Mouse (Mus musculus) CH12.LX (cell line): Measurements from ENCODE around the gene Tekt5. TPM values are rescaled to one million over a fixed set of nuclear protein-coding genes. Genes with fewer than 3 reads are reported as not detected.

Experiments used
- DNase-seq: peaks from one replicate; pipeline ENCODE4 v3.0.0-alpha.2; 2013; ENCODE audit errors: extremely low read depth
- H3K27ac ChIP-seq: 2 replicates; pipeline ENCODE4 v1.5.1; 2012; ENCODE audit warnings: low read depth, mild to moderate bottlenecking, control low read depth, moderate library complexity; ENCODE audit not compliant: insufficient read depth
- H3K27me3 ChIP-seq: replicated peaks from 2 replicates; pipeline ENCODE3; 2012; ENCODE audit warnings: inconsistent platforms
- H3K36me3 ChIP-seq, 2 experiments: replicated peaks in 1 of 2; 2 replicates each; pipeline versions ENCODE3 to v1.6.1; 2012; ENCODE audit warnings: inconsistent platforms in 1 of 2, low read length in 1 of 2, mild to moderate bottlenecking in 1 of 2, mixed read lengths in 1 of 2, moderate library complexity in 1 of 2; ENCODE audit not compliant: control insufficient read depth in 1 of 2, insufficient read depth in 1 of 2
- H3K4me1 ChIP-seq, 2 experiments: 2 replicates each; pipeline ENCODE4 v1.6.1; 2012; ENCODE audit warnings: inconsistent platforms in 1 of 2, moderate library complexity in 1 of 2; ENCODE audit not compliant: insufficient read depth in 2 of 2, control insufficient read depth in 1 of 2
- H3K4me2 ChIP-seq: 2 replicates; pipeline ENCODE4 v1.6.1; 2012; ENCODE audit warnings: low read depth, mild to moderate bottlenecking, control low read depth; ENCODE audit not compliant: poor library complexity, insufficient read depth, severe bottlenecking
- H3K4me3 ChIP-seq, 3 experiments: fragments of 150-350 bp in 1 of 3; sonication (generic) in 1 of 3; replicated peaks in 1 of 3; 2 replicates each; pipeline versions ENCODE3 to v1.5.1; 2011 to 2012; ENCODE audit warnings: low read depth in 2 of 3, low read length in 2 of 3, mild to moderate bottlenecking in 2 of 3, moderate library complexity in 2 of 3, control low read depth in 1 of 3, improper control_type of control experiment in 1 of 3, inconsistent platforms in 1 of 3, mixed read lengths in 1 of 3; ENCODE audit not compliant: poor library complexity in 1 of 3
- H3K79me2 ChIP-seq: replicated peaks from 2 replicates; pipeline ENCODE4 v1.6.1; 2012; ENCODE audit warnings: mild to moderate bottlenecking, moderate library complexity; ENCODE audit not compliant: control insufficient read depth, poor library complexity, insufficient read depth, severe bottlenecking; ENCODE audit errors: extremely low read depth
- H3K9ac ChIP-seq: 2 replicates; pipeline ENCODE4 v1.6.1; 2012; ENCODE audit warnings: low read depth, mild to moderate bottlenecking, control low read depth, moderate library complexity; ENCODE audit not compliant: insufficient read depth
- H3K9me3 ChIP-seq: replicated peaks from 2 replicates; pipeline ENCODE3; 2012; ENCODE audit warnings: low read length, inconsistent platforms, mixed read lengths
- CHD1 ChIP-seq: IDR thresholded peaks from 2 replicates; pipeline ENCODE4 v1.6.1; 2012; ENCODE audit warnings: low read depth, low read length, improper control_type of control experiment, inconsistent platforms
- CHD2 ChIP-seq: IDR thresholded peaks from 2 replicates; pipeline ENCODE4 v1.6.1; 2011; ENCODE audit warnings: low read length, improper control_type of control experiment
- CTCF ChIP-seq, 2 experiments: IDR thresholded peaks in 1 of 2; conservative IDR thresholded peaks in 1 of 2; 2 replicates each; pipeline ENCODE4 v1.5.1; 2011 to 2012; ENCODE audit warnings: low read depth in 2 of 2, low read length in 2 of 2, improper control_type of control experiment in 1 of 2, inconsistent platforms in 1 of 2, mild to moderate bottlenecking in 1 of 2, moderate library complexity in 1 of 2
- E2F4 ChIP-seq: IDR thresholded peaks from 2 replicates; pipeline ENCODE4 v1.6.1; 2011; ENCODE audit warnings: low read depth, low read length, improper control_type of control experiment; ENCODE audit not compliant: insufficient replicate concordance
- ELF1 ChIP-seq: IDR thresholded peaks from 2 replicates; pipeline ENCODE4 v1.6.1; 2014; ENCODE audit warnings: low read depth, mild to moderate bottlenecking, inconsistent platforms, low read length, improper control_type of control experiment
- ETS1 ChIP-seq: conservative IDR thresholded peaks from 2 replicates; pipeline ENCODE4 v1.6.1; 2012; ENCODE audit warnings: low read depth, mild to moderate bottlenecking, inconsistent platforms, low read length, improper control_type of control experiment, moderate library complexity
- GABPA ChIP-seq: IDR thresholded peaks from 2 replicates; pipeline ENCODE4 v1.6.1; 2012; ENCODE audit warnings: low read depth, low read length, improper control_type of control experiment, inconsistent platforms; ENCODE audit not compliant: insufficient replicate concordance
- HCFC1 ChIP-seq: IDR thresholded peaks from 2 replicates; pipeline ENCODE4 v1.6.1; 2012; ENCODE audit warnings: low read depth, mild to moderate bottlenecking, inconsistent platforms, low read length, improper control_type of control experiment
- IRF4 ChIP-seq: IDR thresholded peaks from 2 replicates; pipeline ENCODE4 v1.6.1; 2014; ENCODE audit warnings: low read depth, mild to moderate bottlenecking, inconsistent platforms, low read length, improper control_type of control experiment
- JUN ChIP-seq: IDR thresholded peaks from 2 replicates; pipeline ENCODE4 v1.6.1; 2011; ENCODE audit warnings: low read depth, mild to moderate bottlenecking, low read length, improper control_type of control experiment, moderate library complexity; ENCODE audit not compliant: insufficient read depth
- JUND ChIP-seq: conservative IDR thresholded peaks from 2 replicates; pipeline ENCODE4 v1.6.1; 2011; ENCODE audit warnings: low read depth, low read length, improper control_type of control experiment
- KAT2A ChIP-seq: IDR thresholded peaks from 2 replicates; pipeline ENCODE4 v1.6.1; 2012; ENCODE audit warnings: low read length, improper control_type of control experiment, inconsistent platforms; ENCODE audit not compliant: insufficient replicate concordance
- MAFK ChIP-seq: IDR thresholded peaks from 2 replicates; pipeline ENCODE4 v1.6.1; 2011; ENCODE audit warnings: low read length, improper control_type of control experiment; ENCODE audit not compliant: insufficient replicate concordance
- MAX ChIP-seq: IDR thresholded peaks from 2 replicates; pipeline ENCODE4 v1.6.1; 2011; ENCODE audit warnings: low read length, improper control_type of control experiment
- MAZ ChIP-seq: IDR thresholded peaks from 2 replicates; pipeline ENCODE4 v1.6.1; 2012; ENCODE audit warnings: low read depth, mild to moderate bottlenecking, inconsistent platforms, low read length, improper control_type of control experiment, moderate library complexity
- MEF2A ChIP-seq: IDR thresholded peaks from 2 replicates; pipeline ENCODE4 v1.6.1; 2014; ENCODE audit warnings: low read depth, mild to moderate bottlenecking, inconsistent platforms, low read length, improper control_type of control experiment, borderline replicate concordance
- MXI1 ChIP-seq: IDR thresholded peaks from 2 replicates; pipeline ENCODE4 v1.6.1; 2011; ENCODE audit warnings: mild to moderate bottlenecking, low read depth, low read length, improper control_type of control experiment
- MYC ChIP-seq: IDR thresholded peaks from 2 replicates; pipeline ENCODE4 v1.6.1; 2011; ENCODE audit warnings: low read depth, mild to moderate bottlenecking, improper control_type of control experiment, low read length
- NRF1 ChIP-seq: IDR thresholded peaks from 2 replicates; pipeline ENCODE4 v1.6.1; 2014; ENCODE audit warnings: low read depth, mild to moderate bottlenecking, inconsistent platforms, low read length, improper control_type of control experiment, moderate library complexity
- PAX5 ChIP-seq: IDR thresholded peaks from 2 replicates; pipeline ENCODE4 v1.6.1; 2012; ENCODE audit warnings: low read length, inconsistent platforms, mixed read lengths
- POLR2A ChIP-seq: IDR thresholded peaks from 2 replicates; pipeline ENCODE4 v1.6.1; 2011; ENCODE audit warnings: low read depth, mild to moderate bottlenecking, improper control_type of control experiment, low read length
- POLR2AphosphoS2 ChIP-seq: IDR thresholded peaks from 2 replicates; pipeline ENCODE4 v1.6.1; 2011; ENCODE audit warnings: low read depth, low read length, improper control_type of control experiment
- RAD21 ChIP-seq: IDR thresholded peaks from 2 replicates; pipeline ENCODE4 v1.6.1; 2011; ENCODE audit warnings: low read depth, mild to moderate bottlenecking, low read length, improper control_type of control experiment, moderate library complexity
- RCOR1 ChIP-seq: conservative IDR thresholded peaks from 2 replicates; pipeline ENCODE4 v1.6.1; 2012; ENCODE audit warnings: low read depth, mild to moderate bottlenecking, inconsistent platforms, low read length, improper control_type of control experiment
- SIN3A ChIP-seq: IDR thresholded peaks from 2 replicates; pipeline ENCODE4 v1.6.1; 2012; ENCODE audit warnings: low read length, improper control_type of control experiment, inconsistent platforms
- SMC3 ChIP-seq: IDR thresholded peaks from 2 replicates; pipeline ENCODE4 v1.6.1; 2011; ENCODE audit warnings: low read depth, low read length, improper control_type of control experiment
- TBP ChIP-seq: conservative IDR thresholded peaks from 2 replicates; pipeline ENCODE4 v1.6.1; 2011; ENCODE audit warnings: low read depth, low read length, improper control_type of control experiment
- TCF12 ChIP-seq: IDR thresholded peaks from 2 replicates; pipeline ENCODE4 v1.6.1; 2014; ENCODE audit warnings: low read depth, mild to moderate bottlenecking, inconsistent platforms, low read length, improper control_type of control experiment
- USF2 ChIP-seq: conservative IDR thresholded peaks from 2 replicates; pipeline ENCODE4 v1.6.1; 2011; ENCODE audit warnings: low read depth, low read length, improper control_type of control experiment
- ZC3H11A ChIP-seq: IDR thresholded peaks from 2 replicates; pipeline ENCODE4 v1.6.1; 2012; ENCODE audit warnings: low read depth, mild to moderate bottlenecking, inconsistent platforms, low read length, improper control_type of control experiment
- ZKSCAN1 ChIP-seq: IDR thresholded peaks from 2 replicates; pipeline ENCODE4 v1.6.1; 2012; ENCODE audit warnings: low read depth, inconsistent platforms, low read length, improper control_type of control experiment, borderline replicate concordance
- ZMIZ1 ChIP-seq: IDR thresholded peaks from 2 replicates; pipeline ENCODE4 v1.6.1; 2012; ENCODE audit warnings: low read depth, mild to moderate bottlenecking, inconsistent platforms, low read length, improper control_type of control experiment
- dilution Hi-C: fragments of 300-500 bp; cut with MboI; formaldehyde crosslinking; loops from 2 replicates; pipeline ENCODE4 v1.14.3; 2020; ENCODE audit warnings: low sequenced_read_pairs; ENCODE audit not compliant: extremely low pct_unique_long_range_greater_than_20kb, extremely low pct_ligation_motif_present
- in situ Hi-C: fragments of 300-500 bp; cut with MboI; formaldehyde crosslinking; loops from 3 replicates; pipeline ENCODE4 v1.14.3; 2019; ENCODE audit warnings: low sequenced_read_pairs, low pct_ligation_motif_present, low pct_unique_long_range_greater_than_20kb, mixed read lengths
- polyA plus RNA-seq: library from polyadenylated mRNA; unstranded; fragments of >175 nt; gene quantifications from 2 replicates; pipeline ENCODE4 v1.2.1, GENCODE M21; 2012; ENCODE audit warnings: low read depth; ENCODE audit not compliant: insufficient read length
- total RNA-seq, 2 experiments: library from RNA; depleted of rRNA; stranded (reverse); fragments of 300-350 nt in 1 of 2; fragments of >200 nt in 1 of 2; gene quantifications; 2 replicates each; pipeline ENCODE4 v1.2.3; 2012 to 2014

Tekt5 gene
- total and polyA plus RNA-seq, 3 experiments: 0.17 TPM; not detected in 2

- TF ChIP-seq JUN (no peak), POLR2AphosphoS2 (no peak), ELF1 (no peak; the same call in 1 of the 2 replicates), SMC3 (no peak), TCF12 (peak; percentile 70; the same call in 1 of the 2 replicates), ZC3H11A (no peak), MYC (peak; percentile 79; the same call in 1 of the 2 replicates), MXI1 (peak; percentile 91), HCFC1 (0 out of 2 replicates have a peak, but pooled peaks have one; percentile 21), CHD1 (no peak), MAFK (no peak), MEF2A (peak; percentile 76; the same call in 1 of the 2 replicates), ZKSCAN1 (no peak), CTCF (conservative IDR thresholded peaks at IDR 0.05 in 1 of 2, IDR thresholded peaks at IDR 0.05 in 1 of 2; ENCODE audit: low read depth in 2 of 2, low read length in 2 of 2) (no peak), RCOR1 (0 out of 2 replicates have a peak, but pooled peaks have one; percentile 40)
Observed at GRCm38 (mm10) chr16:10420447-10421054, 25.3 kb upstream of the Tekt5 start (continued).

DNA sequence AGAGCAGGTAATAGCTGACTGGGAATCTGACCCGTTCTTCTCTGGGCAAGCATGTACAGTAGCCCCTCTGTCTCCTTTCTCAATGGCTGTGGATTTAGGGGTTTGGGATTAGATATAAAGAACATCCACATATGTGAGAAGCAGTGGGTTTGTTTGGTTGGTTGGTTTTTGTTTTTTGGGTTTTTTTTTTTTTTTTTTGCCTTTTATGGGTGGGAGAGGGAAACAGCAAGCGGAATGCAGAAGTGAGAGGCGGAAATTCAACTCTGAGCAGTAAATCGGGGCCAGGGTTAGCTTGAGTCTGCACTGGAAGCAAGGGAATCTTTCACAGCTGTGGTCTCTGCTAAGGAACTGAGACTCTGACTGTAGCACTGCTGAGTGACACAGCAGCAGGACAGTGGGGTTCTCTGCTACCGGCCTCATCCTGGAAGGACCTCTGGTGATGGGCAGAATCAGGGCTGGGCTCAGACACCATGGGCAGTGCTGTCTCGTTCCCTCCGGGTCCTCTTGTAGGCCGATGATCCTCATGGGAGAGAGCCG is 22.5 kb upstream of the Tekt5 start:
- H3K27me3 ChIP-seq: no peaks in the 10 kb centered on the region
- no peak overlapping the region for H3K4me3 ChIP-seq
- H3K9me3 ChIP-seq: peaks cover 7% of the 10 kb centered on the region
- peaks cover 91 to 98% of the 10 kb centered on the region in 2 experiments for H3K36me3 ChIP-seq
- DNase-seq: peak; percentile 91
- peaks cover 7% of the 10 kb centered on the region for H3K79me2 ChIP-seq
- H3K27ac ChIP-seq: peak overlapping the region; percentile 66
- in situ Hi-C loops: loop anchor here (5.0 kb wide), 1 partner anchor 100 kb away; no protein-coding TSS in a partner anchor
- dilution Hi-C loops: no loop called here
- no peak overlapping the region for H3K4me2 ChIP-seq
- peaks cover 28 to 100% of the 10 kb centered on the region in 2 experiments for H3K4me1 ChIP-seq
- H3K9ac ChIP-seq: no peak overlapping the region
- no peak; the same call in 1 of the 2 replicates for TF ChIP-seq POLR2AphosphoS2
- no peak for TF ChIP-seq ELF1
- no peak for TF ChIP-seq JUN
- TF ChIP-seq MYC: no peak
- TF ChIP-seq ZKSCAN1: peak; percentile 38; the same call in 1 of the 2 replicates
- no peak; the same call in 1 of the 2 replicates for TF ChIP-seq RAD21
- TF ChIP-seq MXI1: no peak
- no peak for TF ChIP-seq CHD2
- TF ChIP-seq MAZ: no peak
- no peak for TF ChIP-seq HCFC1
- no peak for TF ChIP-seq CHD1
- no peak for TF ChIP-seq KAT2A
- no peak for TF ChIP-seq E2F4
- no peak for TF ChIP-seq CTCF (conservative IDR thresholded peaks at IDR 0.05 in 1 of 2, IDR thresholded peaks at IDR 0.05 in 1 of 2; ENCODE audit: low read depth in 2 of 2, low read length in 2 of 2)
- TF ChIP-seq ETS1: peak; percentile 79
- no peak for TF ChIP-seq ZMIZ1
- TF ChIP-seq JUND: no peak
- no peak for TF ChIP-seq USF2
- TF ChIP-seq MEF2A: peak; percentile 53; the same call in 1 of the 2 replicates
- no peak for TF ChIP-seq NRF1
- 0 out of 2 replicates have a peak, but pooled peaks have one; percentile 17 for TF ChIP-seq TBP
- TF ChIP-seq MAX: no peak
- TF ChIP-seq SIN3A: peak; percentile 28; the same call in 1 of the 2 replicates
- TF ChIP-seq POLR2A: 0 out of 2 replicates have a peak, but pooled peaks have one; percentile 9
- no peak for TF ChIP-seq GABPA
- no peak for TF ChIP-seq PAX5
- no peak for TF ChIP-seq MAFK
- TF ChIP-seq IRF4: peak; percentile 86
